Mouse (Mus musculus) embryo, embryonic 9.5 days (tissue): ENCODE results near the gene Pmepa1.

Experiments
- DNase-seq: peaks from one replicate; pipeline ENCODE4 v3.0.0-alpha.2; 2017; ENCODE audit errors: extremely low spot score

Gene Pmepa1

DNA sequence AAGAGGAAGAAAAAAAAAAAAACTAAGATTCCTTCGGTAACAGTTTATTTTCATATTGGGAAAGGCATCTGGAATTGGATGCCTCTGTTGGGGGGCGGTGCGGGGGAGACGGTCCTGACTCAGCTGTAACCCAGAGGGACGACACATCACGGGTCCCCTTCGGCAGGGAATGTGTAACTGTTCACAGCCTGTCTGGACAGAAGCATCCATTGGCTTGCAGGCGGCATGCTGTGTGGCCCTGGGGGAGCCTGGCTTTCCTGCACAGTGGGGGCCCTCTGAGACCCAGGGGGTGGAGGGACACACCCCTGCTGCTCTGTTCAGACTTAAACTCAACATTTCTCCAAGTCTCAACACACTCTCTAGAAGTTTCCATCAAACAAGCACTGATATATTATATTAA, 49.5 kb downstream of the Pmepa1 start:
- no peak for DNase-seq

DNA sequence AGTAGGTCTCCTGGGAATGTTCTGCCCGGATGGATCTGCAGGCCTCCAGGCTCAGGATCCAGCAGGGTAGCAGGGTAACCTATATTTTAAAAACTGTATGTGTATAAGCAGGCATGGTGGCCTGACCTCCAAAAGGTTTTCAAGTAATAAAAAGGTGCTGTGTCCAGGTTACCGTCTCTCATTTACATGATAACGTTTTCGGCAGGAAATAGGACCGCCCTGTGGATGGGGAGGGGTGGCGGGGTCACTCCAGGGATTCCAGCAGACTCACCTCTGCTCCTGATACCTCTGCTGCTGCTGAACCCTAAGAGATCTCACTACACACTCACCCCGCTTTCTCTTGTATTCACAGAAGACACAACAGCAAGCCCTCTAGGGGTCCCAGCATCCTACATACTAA, 50.4 kb downstream of the Pmepa1 start:
- no peak for DNase-seq

DNA sequence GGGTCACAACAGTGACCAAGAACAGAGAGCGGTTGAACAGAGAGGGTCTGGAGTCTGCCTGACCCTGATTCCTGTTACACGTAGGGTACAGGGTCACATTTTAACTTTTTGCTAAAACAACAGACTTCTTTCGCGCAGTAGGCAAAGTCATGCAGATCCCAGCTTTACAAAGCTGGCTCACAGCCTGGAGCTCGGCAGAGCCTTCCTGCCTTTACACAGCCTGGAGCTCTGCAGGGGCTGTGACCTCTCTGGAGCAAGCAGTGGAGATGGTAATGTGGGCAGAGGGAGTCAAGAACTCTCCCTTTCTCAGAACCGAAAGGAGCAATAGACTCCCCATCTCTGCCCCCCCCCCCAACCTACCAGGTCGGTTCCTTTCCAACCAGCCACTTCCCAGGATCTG, 51.5 kb downstream of the Pmepa1 start:
- DNase-seq = no peak

DNA sequence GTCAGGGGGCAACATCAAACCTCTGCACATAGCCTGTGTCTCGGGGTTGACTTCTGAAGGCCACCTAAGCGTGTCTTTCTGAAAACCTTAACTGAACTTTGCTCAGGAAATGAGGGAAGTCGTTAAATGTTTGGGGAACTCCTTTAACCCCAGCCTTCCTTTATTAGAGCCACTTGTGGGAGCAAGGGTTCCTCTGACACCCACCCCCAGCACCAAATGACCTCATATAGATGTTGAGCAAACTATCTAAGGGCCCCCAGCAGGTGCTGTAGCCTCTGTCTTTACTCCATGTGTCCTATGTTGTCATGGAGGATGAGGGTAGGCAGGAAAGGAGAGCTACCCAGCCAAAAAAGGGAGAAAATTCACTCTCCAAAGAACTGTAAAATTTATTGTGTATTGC, 52.2 kb downstream of the Pmepa1 start:
- DNase-seq = no peak

- DNase-seq = no peak
These were observed 52.8 kb downstream of the Pmepa1 start for GRCm38 (mm10) chr2:173223496-173223895.

- no peak for DNase-seq
These were observed 55.6 kb downstream of the Pmepa1 start for GRCm38 (mm10) chr2:173220754-173221153.

DNA sequence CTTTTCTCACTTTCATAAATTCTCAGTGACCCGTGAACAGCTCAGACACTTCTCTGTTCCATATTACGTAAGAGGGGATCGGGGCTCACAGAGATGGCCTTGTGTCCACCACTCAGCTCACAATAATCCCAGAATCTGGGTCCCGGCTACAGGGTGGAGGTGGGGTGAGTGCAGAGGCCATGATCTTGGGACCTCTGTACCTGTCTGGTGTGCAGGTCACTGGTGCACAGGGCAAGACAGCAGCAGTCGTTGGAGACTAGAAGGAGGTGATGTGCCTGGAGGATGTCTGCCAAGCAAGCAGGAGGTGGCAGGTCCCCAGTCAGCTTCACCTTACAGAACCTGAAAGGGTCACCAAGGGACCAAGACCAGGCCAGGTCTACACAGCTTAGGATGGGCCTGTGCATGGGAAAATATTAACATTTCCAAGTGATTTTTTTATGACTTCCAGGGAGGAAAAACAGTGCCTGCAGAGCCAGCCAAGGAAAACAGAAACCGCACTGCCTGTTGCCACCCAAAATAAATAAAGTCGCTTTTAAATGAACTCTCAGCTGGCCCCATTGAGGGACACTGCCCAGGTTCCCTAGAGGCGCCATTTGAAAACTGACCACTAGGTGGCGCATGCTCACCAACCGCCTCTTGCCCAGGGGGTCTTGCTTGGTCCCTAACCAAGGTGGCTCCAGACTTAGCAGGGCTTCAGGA, 56.9 kb downstream of the Pmepa1 start:
- peak; percentile 50 for DNase-seq

DNA sequence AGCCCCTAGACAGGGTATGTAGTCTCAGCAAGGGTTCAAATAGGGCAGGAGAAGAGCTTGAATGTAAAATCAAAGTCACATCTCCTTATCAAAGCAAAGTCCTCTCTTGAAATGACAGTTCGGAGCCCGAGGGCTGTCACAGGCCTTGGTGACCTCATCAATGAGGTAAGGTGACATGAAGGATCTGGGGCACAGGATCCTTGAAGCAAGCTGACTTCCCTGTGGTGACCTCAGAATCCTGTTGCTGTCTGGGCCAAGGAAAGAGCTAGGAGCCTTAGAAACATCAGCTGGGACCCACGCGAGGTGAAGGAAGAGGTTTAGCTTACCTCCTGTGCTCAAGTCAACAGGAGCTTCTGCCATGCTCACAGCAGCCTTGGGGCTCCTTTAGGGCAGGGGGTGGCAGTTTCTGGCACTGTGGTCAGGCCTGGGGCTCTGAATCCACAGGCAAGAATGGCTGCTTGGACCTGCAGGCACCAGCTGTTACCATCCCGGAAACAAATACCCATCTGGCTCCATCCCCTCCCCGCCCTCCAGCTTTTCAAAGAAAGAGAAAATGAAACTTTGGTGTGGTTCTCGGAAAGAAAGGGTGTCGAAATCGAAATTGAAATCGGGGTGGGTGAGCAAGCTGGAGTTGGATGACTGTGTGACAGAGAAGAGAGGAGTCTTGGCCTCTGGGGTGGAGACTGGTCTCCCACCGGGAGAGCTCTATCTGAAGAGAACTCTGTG, 57.8 kb downstream of the Pmepa1 start, which contains the start of gene Zbp1:
TSS of gene Zbp1 (minus strand) at position 508 of the 726 bp plus-strand sequence.
- DNase-seq = no peak

GRCm38 (mm10) chr2:173217763-173218258, 58.5 kb downstream of the Pmepa1 start:
- DNase-seq = no peak

DNA sequence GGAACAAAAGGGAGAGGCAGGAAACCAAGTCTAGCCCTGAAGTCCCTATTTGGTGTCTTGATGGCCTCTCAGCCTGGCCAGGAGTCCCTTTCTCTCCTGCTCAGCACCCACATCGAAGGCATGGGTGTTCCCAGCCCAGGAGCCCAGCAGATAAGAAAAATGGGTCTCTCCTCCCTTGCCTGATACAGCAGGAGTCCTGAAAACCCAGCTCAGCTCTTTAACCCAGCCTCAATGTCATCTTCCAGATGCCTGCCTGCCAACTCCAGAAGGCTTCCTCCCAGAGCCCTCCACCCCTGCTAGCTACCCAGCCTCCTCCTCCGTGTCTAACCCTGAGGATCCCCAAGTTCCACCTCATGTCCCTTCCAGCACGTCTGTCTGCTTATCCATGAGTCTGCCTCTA, 59.1 kb downstream of the Pmepa1 start:
- DNase-seq = no peak

DNA sequence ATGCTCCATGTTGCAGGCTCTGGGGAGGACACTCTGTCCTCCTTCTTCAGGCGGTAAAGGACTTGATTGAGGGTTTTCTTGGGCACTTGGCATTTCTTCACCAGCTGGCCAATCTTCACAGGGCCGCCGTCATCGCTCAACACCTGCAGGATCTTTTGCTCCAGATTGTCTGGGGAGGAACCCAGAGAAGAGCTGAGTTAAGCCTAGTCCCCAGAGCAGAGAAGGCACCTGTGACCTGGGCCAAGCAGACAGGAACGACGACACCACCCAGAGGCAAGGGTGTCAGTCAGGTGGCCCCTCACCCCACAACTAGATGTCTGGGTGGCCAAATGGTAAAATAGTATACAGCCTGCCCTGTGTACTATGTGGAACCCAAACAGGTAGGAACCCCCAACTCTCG, 59.5 kb downstream of the Pmepa1 start:
- no peak for DNase-seq

DNA sequence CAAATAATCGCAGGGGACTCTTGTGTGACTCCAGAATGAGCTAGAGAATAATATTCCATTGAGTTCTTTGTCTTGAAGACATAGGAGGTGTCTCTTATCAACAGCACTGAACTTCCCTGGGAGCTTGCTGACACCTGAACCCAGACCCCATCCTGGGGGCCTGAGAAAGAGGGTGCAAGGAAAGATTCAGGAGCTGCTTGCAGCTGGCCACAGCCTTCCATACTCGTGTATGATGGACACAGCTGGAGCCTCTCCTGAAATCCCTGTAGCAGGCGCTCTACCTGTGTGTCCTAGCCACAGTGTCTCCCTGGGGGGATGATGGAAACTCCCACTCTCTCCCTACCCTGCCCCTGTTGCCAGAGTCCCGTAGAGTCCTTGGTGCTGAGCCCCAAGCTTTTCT, 64.1 kb downstream of the Pmepa1 start:
- no peak for DNase-seq

- DNase-seq = no peak
These were observed 67.1 kb downstream of the Pmepa1 start for GRCm38 (mm10) chr2:173209091-173209815.

- no peak for DNase-seq
These were observed 69.3 kb downstream of the Pmepa1 start for GRCm38 (mm10) chr2:173207051-173207450.

DNA sequence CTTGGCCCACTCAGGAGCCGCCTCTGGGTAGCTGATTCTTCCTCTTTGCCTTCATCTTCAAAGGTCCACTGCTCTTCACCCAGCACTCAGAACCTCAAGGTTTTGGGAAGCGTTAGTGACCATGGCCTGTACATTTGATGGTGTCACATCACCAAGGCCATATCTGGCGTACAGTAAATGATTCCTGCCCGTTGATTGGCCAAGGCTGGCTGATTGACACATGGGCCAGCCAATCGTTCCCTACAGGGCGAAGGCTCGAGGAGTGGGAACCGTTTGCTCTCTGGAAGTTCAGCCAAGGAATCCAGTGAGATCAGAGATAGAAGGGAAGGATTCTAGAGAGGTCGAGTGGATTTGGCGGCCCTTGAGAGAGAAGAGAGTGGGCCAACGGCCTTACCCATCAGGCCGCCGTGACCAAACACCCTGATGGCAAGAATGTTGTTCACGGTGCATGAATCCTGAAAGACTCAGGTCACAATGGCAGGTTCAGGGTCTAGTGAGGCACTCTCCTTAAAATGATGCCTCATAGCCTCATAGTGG, 70.7 kb downstream of the Pmepa1 start:
- no peak for DNase-seq

DNA sequence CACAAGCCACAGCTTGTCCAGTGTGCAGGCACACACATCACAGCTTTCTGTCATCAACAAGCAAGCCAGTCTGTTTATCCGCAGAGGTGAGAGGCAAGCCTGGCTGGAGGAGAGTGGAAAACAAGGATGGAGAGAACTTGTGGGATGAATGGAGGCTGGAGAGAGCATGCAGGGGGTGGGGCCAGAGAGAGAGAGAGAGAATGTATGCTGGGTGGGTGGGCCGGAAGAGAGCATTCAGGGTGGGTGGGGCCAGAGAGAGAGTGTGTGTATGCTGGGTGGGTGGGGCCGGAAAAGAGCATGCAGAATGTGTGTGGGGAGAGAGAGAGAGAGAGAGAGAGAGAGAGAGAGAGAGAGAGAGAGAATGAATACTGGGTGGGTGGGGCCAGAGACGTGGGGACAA, 71.7 kb downstream of the Pmepa1 start:
- no peak for DNase-seq

DNA sequence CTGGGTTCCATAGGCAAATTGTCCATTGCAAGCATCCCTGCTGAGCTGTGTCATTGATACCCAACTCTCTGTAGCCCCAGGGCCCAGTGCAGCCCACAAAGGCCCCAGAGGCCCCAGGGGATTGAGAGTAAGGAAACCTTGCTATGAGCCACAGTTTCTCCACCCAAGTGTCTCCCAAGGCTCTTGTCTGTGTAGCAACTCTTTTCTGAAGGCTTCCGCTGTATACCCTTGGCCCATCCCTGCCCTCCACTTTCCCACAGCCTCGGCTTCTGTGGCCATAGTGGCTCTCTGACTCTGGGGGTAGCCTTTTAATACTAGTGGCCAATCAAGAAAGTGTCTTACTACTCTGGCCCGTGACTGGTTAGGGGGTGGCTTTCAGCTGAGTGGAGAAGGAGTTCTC, 72.6 kb downstream of the Pmepa1 start:
- no peak for DNase-seq

- DNase-seq = no peak
These were observed 73.2 kb downstream of the Pmepa1 start for GRCm38 (mm10) chr2:173202924-173203689.

GRCm38 (mm10) chr2:173194796-173195195, 81.5 kb downstream of the Pmepa1 start:
- DNase-seq = no peak

DNA sequence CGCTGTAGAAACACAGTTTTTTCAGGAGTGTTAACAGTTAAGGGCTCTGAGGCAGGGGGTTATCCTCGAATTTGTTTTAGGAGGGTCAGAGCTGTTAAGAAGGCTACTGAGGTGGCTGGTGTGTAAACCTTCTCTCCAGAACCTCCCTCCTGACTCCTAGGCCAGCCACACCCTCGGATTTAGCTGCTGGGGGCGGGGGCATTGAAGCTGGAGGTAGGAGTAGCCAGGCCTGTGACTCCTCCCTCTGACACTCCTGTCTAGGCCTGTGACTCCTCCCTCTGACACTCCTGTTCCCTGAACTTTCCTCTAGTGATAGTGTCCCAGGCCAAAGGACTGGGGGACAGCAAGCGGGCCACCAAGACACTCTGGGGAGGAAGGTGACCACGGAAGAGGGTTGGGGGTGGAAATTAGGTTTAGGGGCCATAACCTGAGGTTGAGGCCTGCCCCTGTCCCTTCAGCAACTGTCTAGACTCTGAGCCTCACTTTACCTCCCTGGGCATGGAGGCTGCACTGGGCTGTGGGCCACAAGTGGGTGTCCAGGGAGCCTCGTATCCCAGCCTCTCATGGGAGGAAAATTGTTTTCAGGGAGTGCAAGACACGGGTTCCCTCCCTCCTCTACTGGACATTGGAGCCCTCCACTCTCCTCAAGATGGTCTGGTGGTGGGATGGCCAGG, 89.0 kb downstream of the Pmepa1 start:
- no peak for DNase-seq
